Mouse (Mus musculus) CD4-positive naive resting alpha-beta T cell, adult 57 days (primary cell): Measurements from ENCODE around the gene Olfr671. TPM values are rescaled to one million over a fixed set of nuclear protein-coding genes. Genes with fewer than 3 reads are reported as not detected.

Experiments
- total RNA-seq: library from RNA; stranded (reverse); gene quantifications from one replicate; pipeline ENCODE4 v1.2.4, GENCODE M21; 2023

Gene Olfr671
- not detected for total RNA-seq

DNA sequence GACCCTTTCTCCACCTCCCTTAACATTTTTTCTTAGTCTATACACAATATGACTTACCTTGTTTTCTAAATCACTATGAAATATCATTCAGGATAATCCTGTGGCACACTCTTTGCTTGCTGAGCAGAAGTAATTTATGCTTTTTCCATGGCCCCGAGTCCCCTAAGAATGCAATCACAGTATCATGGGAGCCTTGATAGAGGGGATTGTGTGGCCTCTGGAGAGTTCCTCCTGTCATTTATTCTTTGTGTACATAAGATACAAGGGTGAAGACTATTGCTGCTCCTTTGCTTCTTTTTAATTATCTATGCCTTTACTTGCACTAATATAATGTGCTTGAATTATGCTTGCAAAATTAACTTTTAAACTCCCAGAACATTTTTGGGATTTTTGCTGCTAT lies at the start of gene Olfr671:
Gene Olfr671 (minus strand): TSS at position 101 of the 400 bp plus-strand sequence.

GRCm38 (mm10) chr7:105028360-105028759 lies 49.4 kb upstream of the Olfr671 start, which contains the start of gene Olfr675:
Olfr675 (minus strand) TSS chr7:105028460.

GRCm38 (mm10) chr7:105001929-105002328 lies 23.0 kb upstream of the Olfr671 start, which contains the start of gene Olfr672:
Olfr672 (minus strand) TSS chr7:105002029.

DNA sequence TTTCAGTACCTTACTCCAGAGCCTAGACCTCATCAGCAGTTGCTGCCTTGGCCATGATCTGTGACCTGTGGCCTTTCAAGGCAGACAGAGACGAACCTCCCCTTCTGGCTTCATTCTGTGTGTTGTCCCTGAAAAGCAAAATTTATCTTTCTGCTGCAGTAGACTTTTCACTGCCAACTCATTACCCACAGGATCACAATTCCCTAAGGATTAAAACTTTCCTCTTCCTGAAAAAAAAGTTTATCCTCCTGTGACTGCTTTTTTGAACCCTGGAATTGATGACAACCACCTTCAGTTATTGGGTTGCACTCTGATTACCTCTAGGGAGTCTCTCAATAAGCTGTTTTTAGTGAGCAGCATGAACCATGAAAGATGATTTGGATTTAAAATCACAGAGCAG lies 16.4 kb downstream of the Olfr671 start, which contains the start of gene Olfr670:
Gene Olfr670 (minus strand): TSS at position 101 of the 400 bp plus-strand sequence.

DNA sequence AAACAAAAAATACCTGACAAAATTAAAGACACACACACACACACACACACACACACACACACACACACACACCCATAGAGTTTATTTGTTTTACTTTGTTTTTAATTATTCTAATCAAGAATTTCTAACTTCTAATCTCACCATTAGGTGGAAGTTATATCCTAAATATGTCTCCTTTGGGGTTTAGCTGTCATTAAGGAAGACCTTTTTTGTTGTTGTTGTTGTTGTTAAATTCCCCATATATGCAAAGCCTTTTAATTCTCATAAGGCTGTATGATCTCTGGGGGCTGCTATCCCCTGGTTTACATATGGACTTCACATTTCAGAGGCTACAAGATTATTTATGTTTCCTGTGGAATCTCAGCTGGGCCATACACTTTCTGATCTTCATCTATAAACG lies 45.0 kb downstream of the Olfr671 start, which contains the start of gene Olfr669:
Gene Olfr669 (plus strand): TSS at position 301 of the 400 bp plus-strand sequence.

DNA sequence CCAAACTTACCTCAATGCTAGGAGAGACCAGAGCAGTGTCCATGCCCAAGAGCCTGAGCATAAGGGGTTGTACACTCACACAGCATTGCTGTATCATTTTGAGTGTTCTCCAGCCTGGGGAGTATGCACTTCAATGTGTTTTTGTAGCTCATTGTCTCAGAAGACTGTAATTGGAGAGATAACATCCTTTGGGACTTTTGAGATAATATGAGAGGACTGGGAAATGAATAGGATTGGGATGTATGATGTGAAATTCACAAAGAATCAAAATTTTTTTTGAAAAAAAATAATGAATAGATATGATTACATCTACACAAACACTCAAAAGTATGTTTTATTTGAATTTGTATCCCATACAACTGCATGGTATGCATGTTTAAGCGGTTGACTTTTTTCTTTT lies 51.0 kb downstream of the Olfr671 start, which contains the start of gene Olfr668:
Gene Olfr668 (minus strand): TSS at position 101 of the 400 bp plus-strand sequence.

Other genes starting within 250 kb of the Olfr671 start
- gene Usp17le, start 201.7 kb downstream of the Olfr671 start, total RNA-seq: not detected
- gene Usp17lb, start 136.5 kb downstream of the Olfr671 start, total RNA-seq: not detected
- not detected for gene Usp17la, start 122.1 kb downstream of the Olfr671 start, total RNA-seq
- gene Olfr665, start 101.1 kb downstream of the Olfr671 start, total RNA-seq: not detected
- not detected for gene Olfr666, start 83.2 kb downstream of the Olfr671 start, total RNA-seq
- gene Olfr667, start 57.6 kb downstream of the Olfr671 start, total RNA-seq: not detected
- not detected for gene Olfr668, start 51.1 kb downstream of the Olfr671 start, total RNA-seq
- not detected for gene Olfr669, start 44.9 kb downstream of the Olfr671 start, total RNA-seq
- gene Olfr670, start 16.5 kb downstream of the Olfr671 start, total RNA-seq: not detected
- gene Olfr672, start 22.9 kb upstream of the Olfr671 start, total RNA-seq: not detected
- gene Olfr675, start 49.3 kb upstream of the Olfr671 start, total RNA-seq: not detected
- gene Olfr676, start 53.6 kb upstream of the Olfr671 start, total RNA-seq: not detected
- not detected for gene Olfr677, start 72.2 kb upstream of the Olfr671 start, total RNA-seq
- gene Olfr678, start 85.3 kb upstream of the Olfr671 start, total RNA-seq: not detected
- not detected for gene Olfr679, start 102.1 kb upstream of the Olfr671 start, total RNA-seq
- not detected for gene Olfr680-ps1, start 113.7 kb upstream of the Olfr671 start, total RNA-seq
- gene Olfr681, start 137.7 kb upstream of the Olfr671 start, total RNA-seq: not detected
- gene Olfr683, start 167.9 kb upstream of the Olfr671 start, total RNA-seq: not detected
- gene Olfr684, start 184.5 kb upstream of the Olfr671 start, total RNA-seq: not detected
- gene Olfr685, start 206.9 kb upstream of the Olfr671 start, total RNA-seq: not detected
- gene Olfr686, start 228.4 kb upstream of the Olfr671 start, total RNA-seq: not detected